Mouse (Mus musculus) liver, adult 2 months (tissue): ENCODE data around the gene Nxn.

Experiments used
- CTCF ChIP-seq: fragments of 200-500 bp; IDR thresholded peaks from 2 replicates; pipeline ENCODE4 v1.5.1; 2011; ENCODE audit warnings: low read depth, low read length, control low read depth
- POLR2A ChIP-seq: fragments of 200-500 bp; IDR thresholded peaks from 2 replicates; pipeline ENCODE4 v1.6.1; 2011; ENCODE audit warnings: low read length, control low read depth; ENCODE audit not compliant: insufficient read depth; ENCODE audit errors: extremely low read depth

DNA sequence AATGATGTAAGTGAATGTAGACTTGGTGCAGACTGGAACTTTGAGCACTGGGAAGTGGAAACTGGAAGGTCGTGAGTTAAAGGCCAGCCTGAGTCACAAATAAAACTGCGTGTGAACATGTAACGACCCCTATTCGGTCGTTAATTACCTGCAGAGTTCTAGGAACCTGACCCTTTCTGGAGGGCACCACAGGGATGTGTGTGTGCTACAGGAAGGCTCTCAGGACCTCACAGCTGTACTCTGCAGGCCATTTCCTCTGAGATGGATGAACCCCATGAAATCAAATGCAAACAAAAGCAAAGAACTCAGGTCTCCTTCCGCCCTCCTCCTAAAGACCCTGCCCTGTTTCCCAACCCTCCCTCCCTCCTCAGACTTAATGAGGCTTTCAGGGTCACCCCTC, 89.9 kb downstream of the Nxn start:
- TF ChIP-seq POLR2A (no peak), CTCF (no peak)
